Mouse (Mus musculus): Measurements from ENCODE around the gene Vmn1r15. TPM values are rescaled to one million over a fixed set of nuclear protein-coding genes. Genes with fewer than 3 reads are reported as not detected.

Vmn1r15 gene
- total RNA-seq (2021): not detected
- long read RNA-seq, experiment 1: 0 reads
- long read RNA-seq, experiment 2: 0 reads

DNA sequence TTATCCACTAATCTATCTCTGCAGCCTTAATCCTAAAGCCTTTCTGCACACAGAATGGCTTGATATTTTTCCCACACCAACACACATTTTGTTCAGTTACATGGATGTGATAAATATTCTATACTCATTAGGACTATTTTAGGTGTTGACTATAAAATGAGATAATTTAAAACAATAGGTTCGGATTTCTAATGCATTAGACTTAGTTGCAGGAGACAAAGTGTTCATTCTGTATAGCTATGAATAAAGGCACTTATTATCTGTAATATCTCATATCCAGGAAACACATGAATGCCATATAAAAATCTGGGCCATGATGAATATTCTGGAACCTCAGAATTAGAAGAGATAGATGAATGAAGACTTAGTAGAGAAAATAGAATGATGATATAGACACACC, at the start of gene Vmn1r15:
Vmn1r15 (plus strand) TSS at position 301 of the 400 bp plus-strand sequence.
- no peak for DNase-seq (ENCODE audit: low spot score)

DNA sequence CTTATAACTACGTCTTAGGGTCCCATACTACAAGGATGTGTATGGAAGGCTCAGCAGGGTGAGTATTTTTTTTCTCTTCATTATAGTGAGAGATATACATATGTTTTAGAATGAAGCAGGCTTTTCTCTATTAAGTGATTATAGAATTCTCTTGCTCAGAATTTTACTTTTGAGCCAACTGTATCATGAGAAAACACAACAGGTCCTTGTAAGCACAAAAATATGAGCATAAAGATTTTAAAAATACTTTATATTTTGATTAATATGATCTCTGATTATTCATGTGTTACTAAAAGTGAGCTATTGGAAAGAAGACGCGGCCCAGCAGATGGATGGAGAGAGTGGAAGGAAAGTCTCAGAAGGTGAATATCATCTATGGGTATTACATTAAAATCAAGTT, 26.4 kb upstream of the Vmn1r15 start, which contains the start of gene Vmn1r14:
Vmn1r14 (plus strand) TSS at position 301 of the 400 bp plus-strand sequence.
- no peak for DNase-seq (ENCODE audit: low spot score)

DNA sequence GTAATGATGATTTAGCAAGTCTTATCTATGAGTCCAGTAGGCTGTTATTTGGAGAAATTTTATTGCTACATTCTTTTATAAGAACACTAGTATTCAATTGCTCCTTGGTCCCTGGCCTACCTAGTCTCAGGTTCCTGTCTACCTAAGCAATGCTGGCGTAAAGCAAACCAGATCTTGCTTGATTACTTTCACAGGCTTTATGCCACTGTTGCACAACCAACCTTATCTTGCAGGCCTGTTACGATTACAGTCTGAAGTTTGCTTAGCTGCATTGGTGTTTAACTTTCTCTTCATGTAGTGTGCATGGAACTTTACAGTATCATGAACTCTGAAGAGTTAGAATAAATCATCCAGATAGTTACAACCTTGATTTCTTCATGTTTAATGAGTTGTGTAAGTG, 3.2 kb downstream of the Vmn1r15 start:
- no peak for DNase-seq (ENCODE audit: low spot score)

DNA sequence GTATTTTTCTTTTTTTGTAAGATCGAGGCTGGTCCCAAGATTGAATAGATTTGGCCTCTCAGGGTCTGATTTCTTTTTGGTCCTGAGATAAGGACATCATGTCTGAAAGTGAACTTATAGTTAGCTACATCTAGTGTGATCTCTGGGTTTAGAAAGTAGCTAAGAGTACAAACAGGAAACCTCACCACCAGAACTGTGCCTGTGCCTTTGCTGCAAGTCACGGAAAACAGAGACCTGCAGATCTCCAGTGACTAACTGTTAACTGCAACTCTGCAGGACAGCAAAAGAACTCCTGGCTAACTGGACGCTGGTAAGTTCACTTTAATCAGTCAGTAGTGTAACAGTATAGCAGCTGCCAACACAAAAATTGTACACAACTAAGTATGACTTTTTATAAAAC, 14.1 kb downstream of the Vmn1r15 start:
- DNase-seq (ENCODE audit: low spot score): no peak

DNA sequence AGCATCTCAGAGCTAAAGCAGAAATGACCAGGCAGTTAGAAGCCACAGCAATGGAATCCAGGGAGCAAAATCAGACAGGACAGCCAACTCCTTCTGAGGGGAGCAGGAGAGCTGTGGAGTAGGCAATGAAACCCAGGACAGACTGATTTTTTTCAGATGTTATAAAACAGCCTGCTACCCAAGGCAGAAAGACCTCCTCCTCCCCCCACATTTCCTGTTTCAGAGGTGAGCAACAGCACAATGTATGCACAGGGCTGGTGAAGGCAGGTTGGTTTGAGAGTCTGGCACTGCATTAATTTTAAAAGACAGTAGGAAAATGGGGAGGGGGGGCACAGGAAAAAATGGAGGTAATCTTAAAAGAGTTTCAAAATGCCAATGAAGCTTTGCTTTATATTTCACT, 14.8 kb downstream of the Vmn1r15 start:
- DNase-seq (ENCODE audit: low spot score): no peak

DNA sequence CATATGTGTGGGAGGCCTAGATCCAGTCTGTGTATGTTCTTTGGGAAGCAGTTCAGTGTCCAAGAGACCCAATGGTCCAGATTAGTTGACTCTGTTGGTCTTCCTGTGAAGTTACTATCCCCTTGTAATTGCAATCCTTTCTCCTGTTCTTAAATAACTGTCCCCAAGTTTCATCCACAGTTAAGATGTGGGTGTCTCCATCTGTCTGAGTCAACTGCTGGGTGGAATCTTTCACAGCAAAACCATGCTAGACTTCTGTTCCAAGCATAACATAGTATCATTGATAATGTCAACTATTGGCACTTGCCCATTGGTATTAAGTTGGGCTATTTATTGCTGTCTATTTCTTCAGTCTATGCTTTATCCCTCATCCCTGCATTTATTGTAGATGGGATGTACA, 21.2 kb downstream of the Vmn1r15 start:
- DNase-seq (ENCODE audit: low spot score): no peak

Other genes starting within 250 kb of the Vmn1r15 start
- not detected for gene Vmn1r7, start 232.6 kb upstream of the Vmn1r15 start, total RNA-seq (2021)
- gene Vmn1r8, start 225.7 kb upstream of the Vmn1r15 start, total RNA-seq (2021): not detected
- not detected for gene Vmn1r9, start 191.2 kb upstream of the Vmn1r15 start, total RNA-seq (2021)
- not detected for gene Vmn1r10, start 148.5 kb upstream of the Vmn1r15 start, total RNA-seq (2021)
- not detected for gene Vmn1r11, start 124.5 kb upstream of the Vmn1r15 start, total RNA-seq (2021)
- gene Vmn1r12, start 101.0 kb upstream of the Vmn1r15 start, total RNA-seq (2021): not detected
- gene Vmn1r13, start 54.7 kb upstream of the Vmn1r15 start, total RNA-seq (2021): not detected
- gene Vmn1r14, start 26.3 kb upstream of the Vmn1r15 start, total RNA-seq (2021): not detected
- gene Vmn1r16, start 71.5 kb downstream of the Vmn1r15 start, total RNA-seq (2021): not detected
- not detected for gene Vmn1r17, start 105.8 kb downstream of the Vmn1r15 start, total RNA-seq (2021)
- gene Vmn1r18, start 137.8 kb downstream of the Vmn1r15 start, total RNA-seq (2021): not detected
- not detected for gene Vmn1r19, start 145.8 kb downstream of the Vmn1r15 start, total RNA-seq (2021)
- not detected for gene Vmn1r20, start 171.0 kb downstream of the Vmn1r15 start, total RNA-seq (2021)